Mouse (Mus musculus): ENCODE measurements around the gene 1600014C23Rik. TPM values are rescaled to one million over a fixed set of nuclear protein-coding genes. Genes with fewer than 3 reads are reported as not detected.

1600014C23Rik gene
- total RNA-seq, 2 experiments from 2014 or later: not detected

DNA sequence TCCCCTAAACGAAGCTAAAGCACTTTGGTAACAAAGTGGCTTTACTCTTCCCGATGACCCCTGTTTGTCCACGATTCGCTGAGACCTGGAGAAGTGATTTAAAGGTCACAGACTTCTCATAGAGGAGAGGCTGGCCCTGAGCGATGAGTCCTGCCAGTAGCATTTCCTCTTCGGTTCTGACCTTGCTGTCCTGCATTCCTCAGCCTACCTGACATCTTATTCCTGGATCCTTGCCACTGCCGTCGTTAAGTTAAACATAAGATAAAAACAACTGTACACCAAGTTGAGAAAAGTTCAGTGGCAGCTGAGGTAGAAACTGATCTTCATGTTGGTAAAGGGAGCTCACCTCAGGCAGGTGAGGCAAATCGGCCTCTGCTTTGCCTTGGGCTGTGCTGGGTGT is 44.5 kb downstream of the 1600014C23Rik start:
- no peak for DNase-seq

GRCm38 (mm10) chr17:45686716-45687115 is 46.9 kb downstream of the 1600014C23Rik start, which contains the start of gene Tmem63b:
Tmem63b (minus strand) TSS chr17:45686905.
- DNase-seq: no peak

- peak; percentile 91 for DNase-seq
Measured at GRCm38 (mm10) chr17:45686093-45686619, 47.5 kb downstream of the 1600014C23Rik start, which contains the start of gene Mrpl14. Mrpl14 (plus strand) TSS chr17:45686322.

DNA sequence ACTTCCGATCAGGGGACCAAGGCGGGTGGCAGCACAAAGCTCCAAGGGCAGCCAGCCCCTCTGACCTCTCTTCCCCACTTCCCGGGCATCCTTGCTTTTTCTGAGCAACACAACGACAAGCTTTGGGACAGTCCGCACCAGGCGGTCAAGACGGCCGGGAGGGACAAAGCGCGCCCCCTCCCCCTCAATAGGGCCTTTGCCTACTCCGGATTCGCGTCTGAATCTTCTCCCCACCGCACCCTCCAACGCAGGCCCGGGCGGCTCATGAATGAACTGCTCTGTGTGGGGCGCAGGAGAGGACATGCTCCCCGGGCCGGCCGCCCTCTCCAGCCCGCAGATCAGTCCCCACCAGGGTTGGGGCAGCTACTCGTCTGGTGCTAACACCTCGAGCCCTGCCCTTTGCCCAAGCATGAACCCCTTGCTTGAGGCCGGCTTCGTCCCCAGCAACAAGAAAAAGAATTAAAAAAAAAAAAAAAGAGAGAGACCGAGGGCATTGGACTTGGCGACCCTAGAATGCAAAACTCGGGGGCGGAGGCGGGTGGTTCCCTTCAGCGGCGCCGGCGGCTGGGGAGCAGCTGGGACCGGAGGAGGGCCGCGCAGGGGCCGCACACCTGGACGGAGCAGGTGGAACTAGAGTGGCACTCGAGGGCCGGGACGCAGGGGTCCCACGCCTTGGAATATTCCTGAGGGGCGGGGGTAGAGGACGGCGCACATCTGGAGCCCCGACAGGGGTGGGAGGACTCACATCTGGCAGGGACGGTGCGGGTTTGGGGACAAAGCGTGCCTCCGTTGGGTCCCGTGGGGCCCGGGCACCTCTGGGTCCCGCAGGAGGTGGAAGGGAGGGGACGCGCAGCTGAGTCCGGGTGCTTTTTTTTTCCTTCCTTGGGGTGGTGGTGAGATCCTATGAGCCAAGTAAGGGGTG is 48.2 kb downstream of the 1600014C23Rik start:
- peak; percentile 44 for DNase-seq

- DNase-seq: no peak
Measured at GRCm38 (mm10) chr17:45684667-45685131, 48.9 kb downstream of the 1600014C23Rik start.

Other genes starting within 250 kb of the 1600014C23Rik start
- gene Aars2, start 227.0 kb downstream of the 1600014C23Rik start, total RNA-seq (2021): 10 to 100 TPM; 13.5 to 13.8 TPM
- gene Tcte1, start 210.4 kb downstream of the 1600014C23Rik start, total RNA-seq (2021): not detected
- gene Tmem151b, start 184.2 kb downstream of the 1600014C23Rik start, total RNA-seq (2021): not detected
- gene Nfkbie, start 178.1 kb downstream of the 1600014C23Rik start, total RNA-seq (2021): under 1 TPM; 0.48 to 0.69 TPM
- 10 to 100 TPM; 17.5 to 21.5 TPM for gene Slc35b2, start 170.0 kb downstream of the 1600014C23Rik start, total RNA-seq (2021)
- 100 to 1,000 TPM; 839 to 859 TPM for gene Hsp90ab1, start 160.6 kb downstream of the 1600014C23Rik start, total RNA-seq (2021)
- gene Slc29a1, start 134.2 kb downstream of the 1600014C23Rik start, total RNA-seq (2021): 10 to 100 TPM; 41.4 to 42.2 TPM
- gene Mymx, start 131.7 kb downstream of the 1600014C23Rik start, total RNA-seq (2021): 1 to 10 TPM in 1 of 2 experiments, under 1 TPM in 1; 0.36 to 1.4 TPM
- gene Capn11, start 74.5 kb downstream of the 1600014C23Rik start, total RNA-seq (2021): under 1 TPM; 0.13 to 0.59 TPM
- gene Mrpl14, start 47.5 kb downstream of the 1600014C23Rik start, total RNA-seq (2021): 10 to 100 TPM; 93.5 to 96.0 TPM
- 10 to 100 TPM; 59.9 to 60.3 TPM for gene Tmem63b, start 46.9 kb downstream of the 1600014C23Rik start, total RNA-seq (2021)